Mouse (Mus musculus): ENCODE data around the gene Trir. TPM values are rescaled to one million over a fixed set of nuclear protein-coding genes. Genes with fewer than 3 reads are reported as not detected.

The Trir gene
- polyA plus RNA-seq, 1 experiment from 2014 or later = 50.0 TPM

DNA sequence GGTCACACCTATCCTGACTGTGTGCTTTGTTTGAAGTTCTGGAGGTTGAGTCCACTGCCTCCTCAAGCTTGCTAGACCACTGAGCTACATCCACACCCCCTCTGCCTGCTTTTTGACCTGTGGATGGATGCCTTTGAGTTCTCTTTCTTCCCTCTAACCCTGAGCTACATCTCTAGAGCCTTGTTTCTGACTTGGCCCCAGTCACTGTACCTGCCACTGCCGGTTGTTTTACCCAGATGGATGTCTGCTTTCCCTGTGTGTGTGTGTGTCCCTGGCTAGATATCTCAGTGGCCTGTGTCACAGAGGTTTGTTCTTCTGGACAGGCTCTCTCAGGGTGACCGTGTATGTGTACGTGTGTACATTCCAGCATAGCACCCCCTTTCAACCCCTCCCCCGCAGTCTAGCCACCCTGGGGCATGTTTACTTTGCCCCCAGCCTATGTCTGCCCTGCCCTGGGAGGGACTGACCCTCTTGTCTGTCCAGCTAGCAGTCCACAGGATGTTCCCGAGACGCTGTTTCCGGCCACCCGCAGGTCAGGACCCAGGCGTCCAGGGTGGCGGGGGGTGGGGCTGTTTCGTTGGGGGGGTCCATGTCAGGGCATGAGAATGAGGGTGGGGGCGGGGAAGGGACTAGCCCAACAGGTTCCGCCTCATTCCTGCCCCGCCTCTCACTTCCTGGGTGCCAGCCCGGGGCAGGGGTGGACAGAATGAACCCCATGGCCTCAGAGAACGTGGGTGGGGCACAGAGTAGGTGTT lies 42.2 kb upstream of the Trir start:
- 21% methylated on average over 16 of the region's 16 CpGs for WGBS (ENCODE audit: insufficient replicate concordance)
- Histone ChIP-seq H3K4me1 (ENCODE audit: control insufficient read depth, low read depth, low read length) (peaks cover 80% of the 10 kb centered on the region), H3K4me2 (ENCODE audit: low read depth, low read length) (peak overlapping the region; percentile 99), H3K9ac (ENCODE audit: low read depth, low read length) (peak overlapping the region; percentile 66; the same call in 1 of the 2 replicates), H3K27me3 (ENCODE audit: control insufficient read depth, insufficient read depth, low read depth, low read length) (no peaks in the 10 kb centered on the region), H3K9me3 (replicated peaks; ENCODE audit: control insufficient read depth, low read length) (no peaks in the 10 kb centered on the region), H3K4me3 (ENCODE audit: low read depth, low read length) (peak overlapping the region; percentile 64; the same call in 1 of the 2 replicates), H3K27ac (ENCODE audit: low read length) (peak overlapping the region; percentile 86), H3K36me3 (ENCODE audit: control insufficient read depth, insufficient read depth) (no peaks in the 10 kb centered on the region)
- ATAC-seq (ENCODE audit: low read depth) = peak; percentile 57

DNA sequence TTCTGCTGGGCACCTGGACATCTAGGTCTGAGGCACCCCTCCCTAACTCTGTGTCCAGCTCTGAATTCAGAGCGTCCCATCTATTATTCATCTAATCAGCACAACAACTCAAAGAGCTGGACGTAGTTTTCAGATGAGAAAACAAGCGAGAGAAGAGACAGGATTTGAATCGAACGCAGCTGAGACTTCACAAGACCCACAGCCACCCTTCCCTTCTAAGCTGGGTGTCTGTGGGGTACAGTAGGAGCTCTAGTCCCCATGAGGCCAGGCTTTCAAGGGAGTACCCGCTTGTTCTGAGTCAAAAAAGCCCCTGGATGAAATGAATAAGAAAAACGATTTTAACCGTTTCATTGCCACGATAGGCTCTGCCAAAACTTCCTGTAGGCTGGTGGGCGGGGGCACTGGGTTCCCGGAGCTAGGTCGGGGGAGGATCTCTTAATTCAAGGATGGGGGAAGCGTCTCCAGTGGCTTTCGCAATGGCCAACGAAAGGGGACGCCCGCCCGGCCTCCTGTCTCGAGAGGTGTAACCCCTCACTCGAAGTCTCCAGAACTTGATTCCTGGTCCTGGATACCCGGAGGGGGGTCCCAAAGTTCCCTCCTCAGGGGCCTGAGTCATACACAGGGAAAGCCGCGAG lies 41.5 kb upstream of the Trir start:
- peaks cover 73% of the 10 kb centered on the region for H3K4me1 ChIP-seq (ENCODE audit: control insufficient read depth, low read depth, low read length)

DNA sequence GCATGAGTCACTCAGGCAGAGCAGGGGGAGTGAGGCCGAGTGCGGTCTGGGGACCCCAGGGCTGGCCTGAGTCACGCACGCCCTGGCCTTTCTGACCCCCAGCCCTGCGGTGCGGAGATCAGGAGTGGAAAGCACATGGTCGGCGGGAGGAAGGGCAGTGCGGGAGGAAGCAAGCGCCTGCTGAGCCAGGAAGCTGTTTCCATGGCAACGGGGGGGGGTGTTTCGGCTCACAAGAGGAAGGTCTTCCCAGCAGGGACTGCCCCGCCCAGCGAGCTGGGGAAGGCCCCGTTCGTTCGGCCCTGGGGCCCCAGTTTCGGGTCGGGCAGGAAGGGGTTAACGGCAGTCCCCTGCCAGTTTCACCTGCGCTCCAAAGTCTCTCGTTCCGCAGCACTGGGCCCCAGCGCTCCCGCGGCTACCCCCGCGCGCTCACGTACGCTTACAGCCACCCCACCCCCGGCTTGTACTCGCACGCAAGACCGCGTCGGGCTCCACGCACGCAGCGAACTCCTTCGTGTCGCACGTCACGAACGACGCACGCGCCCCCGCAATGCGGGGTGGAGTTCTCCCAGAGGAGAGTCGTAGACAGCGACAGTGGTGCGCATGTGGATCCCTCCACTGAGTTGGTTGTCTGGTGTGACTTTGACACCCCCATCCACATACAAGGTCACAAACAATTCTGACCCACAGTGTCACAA lies 40.8 kb upstream of the Trir start:
- peak; percentile 20 for ATAC-seq (ENCODE audit: low read depth)
- Histone ChIP-seq H3K9ac (ENCODE audit: low read depth, low read length) (peak overlapping the region; percentile 66), H3K27me3 (ENCODE audit: control insufficient read depth, insufficient read depth, low read depth, low read length) (no peaks in the 10 kb centered on the region), H3K4me1 (ENCODE audit: control insufficient read depth, low read depth, low read length) (peaks cover 71% of the 10 kb centered on the region), H3K4me2 (ENCODE audit: low read depth, low read length) (peak overlapping the region; percentile 99), H3K9me3 (replicated peaks; ENCODE audit: control insufficient read depth, low read length) (no peaks in the 10 kb centered on the region), H3K27ac (ENCODE audit: low read length) (peak overlapping the region; percentile 86), H3K36me3 (ENCODE audit: control insufficient read depth, insufficient read depth) (no peaks in the 10 kb centered on the region), H3K4me3 (ENCODE audit: low read depth, low read length) (peak overlapping the region; percentile 64)
- WGBS (ENCODE audit: insufficient replicate concordance) = under 1% methylated on average over 53 of the region's 53 CpGs

More for the DNA sequence above, 41.5 kb upstream of the Trir start:
- peak overlapping the region; percentile 86 for H3K27ac ChIP-seq (ENCODE audit: low read length)
- peak overlapping the region; percentile 99 for H3K4me2 ChIP-seq (ENCODE audit: low read depth, low read length)
- H3K9me3 ChIP-seq (replicated peaks; ENCODE audit: control insufficient read depth, low read length) = no peaks in the 10 kb centered on the region
- no peak for ATAC-seq (ENCODE audit: low read depth)
- H3K27me3 ChIP-seq (ENCODE audit: control insufficient read depth, insufficient read depth, low read depth, low read length) = no peaks in the 10 kb centered on the region
- H3K9ac ChIP-seq (ENCODE audit: low read depth, low read length) = peak overlapping the region; percentile 66
- under 1% methylated on average over 23 of the region's 23 CpGs for whole genome bisulfite sequencing (ENCODE audit: insufficient replicate concordance)
- no peaks in the 10 kb centered on the region for H3K36me3 ChIP-seq (ENCODE audit: control insufficient read depth, insufficient read depth)
- peak overlapping the region; percentile 64 for H3K4me3 ChIP-seq (ENCODE audit: low read depth, low read length)

DNA sequence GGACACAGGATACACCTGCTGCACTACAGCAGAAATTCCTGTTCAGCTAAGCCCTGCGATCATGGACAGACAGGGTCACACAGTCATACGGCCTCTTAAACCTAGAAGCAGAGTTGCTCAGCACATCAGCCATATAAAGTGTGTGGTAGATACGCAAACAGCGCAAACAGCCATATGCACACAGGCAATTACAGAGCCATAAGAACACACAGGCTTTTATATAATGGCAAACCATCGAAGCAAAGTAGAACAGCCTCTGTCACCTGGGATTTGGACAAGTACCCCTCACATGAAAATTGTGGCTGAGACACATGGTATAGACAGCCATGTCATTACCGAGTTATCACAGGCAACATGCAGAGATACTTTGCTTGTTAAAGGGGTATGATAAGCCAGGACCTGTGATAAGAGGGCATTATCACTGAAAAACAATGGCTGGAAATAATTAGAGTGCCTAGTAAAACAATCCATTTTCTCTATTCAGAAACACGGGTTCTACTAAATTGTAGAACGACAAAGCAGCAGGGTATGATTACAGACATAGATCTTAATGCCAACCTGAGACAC lies 40.2 kb upstream of the Trir start:
- no peak for ATAC-seq (ENCODE audit: low read depth)
- peak overlapping the region; percentile 64 for H3K4me3 ChIP-seq (ENCODE audit: low read depth, low read length)
- peak overlapping the region; percentile 66; the same call in 1 of the 2 replicates for H3K9ac ChIP-seq (ENCODE audit: low read depth, low read length)
- H3K4me2 ChIP-seq (ENCODE audit: low read depth, low read length) = peak overlapping the region; percentile 99
- peaks cover 69% of the 10 kb centered on the region for H3K4me1 ChIP-seq (ENCODE audit: control insufficient read depth, low read depth, low read length)
- H3K27ac ChIP-seq (ENCODE audit: low read length) = peak overlapping the region; percentile 86
- H3K9me3 ChIP-seq (replicated peaks; ENCODE audit: control insufficient read depth, low read length) = no peaks in the 10 kb centered on the region
- 17% methylated on average over 8 of the region's 8 CpGs for WGBS (ENCODE audit: insufficient replicate concordance)
- H3K27me3 ChIP-seq (ENCODE audit: control insufficient read depth, insufficient read depth, low read depth, low read length) = no peaks in the 10 kb centered on the region
- no peaks in the 10 kb centered on the region for H3K36me3 ChIP-seq (ENCODE audit: control insufficient read depth, insufficient read depth)

DNA sequence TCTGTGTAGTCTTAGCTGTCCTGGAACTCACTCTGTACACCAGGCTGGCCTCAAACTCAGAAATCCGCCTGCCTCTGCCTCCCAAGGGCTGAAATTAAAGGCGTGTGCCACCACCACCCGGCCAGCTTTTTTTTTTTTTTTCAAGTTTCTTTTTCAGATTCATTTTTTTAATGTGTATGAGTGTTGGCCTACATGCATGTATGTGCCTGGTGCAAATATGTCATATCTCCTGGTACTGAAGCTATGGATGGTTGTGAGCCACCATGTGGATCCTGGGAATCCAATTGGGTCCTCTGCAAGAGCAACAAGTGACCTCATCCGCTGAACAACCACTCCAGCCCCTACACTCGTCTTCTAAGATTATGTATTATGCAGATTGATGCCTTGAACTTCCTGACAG lies 39.2 kb upstream of the Trir start:
- ATAC-seq (ENCODE audit: low read depth) = no peak
- no peak overlapping the region for H3K4me2 ChIP-seq (ENCODE audit: low read depth, low read length)
- H3K9ac ChIP-seq (ENCODE audit: low read depth, low read length) = no peak overlapping the region
- WGBS (ENCODE audit: insufficient replicate concordance) = 66% methylated on average over 5 of the region's 5 CpGs
- no peaks in the 10 kb centered on the region for H3K36me3 ChIP-seq (ENCODE audit: control insufficient read depth, insufficient read depth)
- no peaks in the 10 kb centered on the region for H3K9me3 ChIP-seq (replicated peaks; ENCODE audit: control insufficient read depth, low read length)
- H3K27ac ChIP-seq (ENCODE audit: low read length) = no peak overlapping the region
- peaks cover 60% of the 10 kb centered on the region for H3K4me1 ChIP-seq (ENCODE audit: control insufficient read depth, low read depth, low read length)
- no peak overlapping the region for H3K4me3 ChIP-seq (ENCODE audit: low read depth, low read length)
- no peaks in the 10 kb centered on the region for H3K27me3 ChIP-seq (ENCODE audit: control insufficient read depth, insufficient read depth, low read depth, low read length)

DNA sequence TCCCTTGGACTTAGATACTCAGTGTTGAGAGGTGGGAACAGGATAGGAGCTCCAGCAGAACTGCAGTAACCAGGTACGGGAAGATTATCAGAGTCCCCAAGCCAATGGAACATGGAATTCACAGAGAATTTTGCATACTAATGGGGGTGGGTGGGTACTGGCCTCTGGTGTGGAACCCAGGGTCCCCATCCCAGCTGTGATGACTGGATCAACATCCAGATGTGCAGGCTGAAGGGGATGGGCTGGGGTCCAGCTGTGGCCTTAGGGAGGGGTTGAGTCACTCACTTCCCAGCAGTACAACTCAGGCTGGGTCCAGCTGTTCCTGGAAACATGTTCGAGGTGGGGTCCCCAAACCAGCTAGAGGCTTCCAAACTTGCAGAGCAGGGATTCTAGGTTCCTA lies 38.7 kb upstream of the Trir start:
- peaks cover 57% of the 10 kb centered on the region for H3K4me1 ChIP-seq (ENCODE audit: control insufficient read depth, low read depth, low read length)
- 90% methylated on average over 2 of the region's 2 CpGs for WGBS (ENCODE audit: insufficient replicate concordance)
- H3K36me3 ChIP-seq (ENCODE audit: control insufficient read depth, insufficient read depth) = no peaks in the 10 kb centered on the region
- H3K4me2 ChIP-seq (ENCODE audit: low read depth, low read length) = no peak overlapping the region
- no peaks in the 10 kb centered on the region for H3K27me3 ChIP-seq (ENCODE audit: control insufficient read depth, insufficient read depth, low read depth, low read length)
- no peak for ATAC-seq (ENCODE audit: low read depth)
- no peak overlapping the region for H3K4me3 ChIP-seq (ENCODE audit: low read depth, low read length)
- no peak overlapping the region for H3K9ac ChIP-seq (ENCODE audit: low read depth, low read length)
- H3K27ac ChIP-seq (ENCODE audit: low read length) = no peak overlapping the region
- no peaks in the 10 kb centered on the region for H3K9me3 ChIP-seq (replicated peaks; ENCODE audit: control insufficient read depth, low read length)

DNA sequence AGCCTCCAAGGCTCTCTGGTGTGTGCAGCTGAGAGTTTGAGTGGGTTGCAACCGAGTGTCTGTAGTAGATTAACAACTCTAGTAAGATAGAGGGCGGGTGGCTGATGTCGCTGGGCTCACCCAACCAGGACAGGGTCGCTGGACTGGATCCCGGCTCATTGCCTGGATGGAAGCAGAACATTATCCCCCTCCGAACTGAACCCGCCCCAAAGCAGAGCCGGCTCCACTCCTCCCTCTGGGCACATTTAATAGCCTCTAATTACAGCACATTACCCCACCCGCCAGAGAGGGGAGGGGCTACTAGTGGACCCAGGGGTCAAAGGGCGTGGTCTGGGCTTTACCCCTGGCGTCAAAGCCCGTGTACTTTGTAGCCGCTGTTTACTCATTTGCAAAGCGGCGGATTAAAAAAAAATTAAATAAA lies 37.3 kb upstream of the Trir start:
- Histone ChIP-seq H3K27ac (ENCODE audit: low read length) (peak overlapping the region; percentile 81), H3K9me3 (replicated peaks; ENCODE audit: control insufficient read depth, low read length) (no peaks in the 10 kb centered on the region), H3K36me3 (ENCODE audit: control insufficient read depth, insufficient read depth) (no peaks in the 10 kb centered on the region), H3K4me3 (ENCODE audit: low read depth, low read length) (peak overlapping the region; percentile 71), H3K9ac (ENCODE audit: low read depth, low read length) (peak overlapping the region; percentile 81), H3K27me3 (ENCODE audit: control insufficient read depth, insufficient read depth, low read depth, low read length) (no peaks in the 10 kb centered on the region), H3K4me2 (ENCODE audit: low read depth, low read length) (peak overlapping the region; percentile 96), H3K4me1 (ENCODE audit: control insufficient read depth, low read depth, low read length) (peaks cover 43% of the 10 kb centered on the region)
- no peak for ATAC-seq (ENCODE audit: low read depth)
- WGBS (ENCODE audit: insufficient replicate concordance) = 9% methylated on average over 15 of the region's 15 CpGs

DNA sequence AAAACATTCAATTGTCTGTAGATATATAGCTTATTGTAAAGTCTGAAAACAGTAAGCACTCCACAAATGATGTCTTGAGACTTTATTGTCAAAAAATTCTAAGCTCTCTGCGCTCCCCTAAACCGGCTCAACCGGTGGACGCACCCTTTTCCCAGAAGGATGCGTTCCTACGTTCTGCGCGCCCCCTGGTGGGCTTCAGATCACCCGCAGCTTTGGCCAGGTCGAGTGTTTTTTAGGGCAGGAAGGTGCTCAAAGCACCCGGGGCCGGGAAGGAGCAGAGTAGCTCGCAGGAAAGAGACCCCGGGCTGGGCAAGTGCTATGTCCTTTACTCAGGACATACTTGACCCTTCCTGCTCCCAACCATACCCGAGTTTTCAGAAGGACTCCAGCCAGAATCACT lies 36.8 kb upstream of the Trir start:
- no peaks in the 10 kb centered on the region for H3K36me3 ChIP-seq (ENCODE audit: control insufficient read depth, insufficient read depth)
- peaks cover 38% of the 10 kb centered on the region for H3K4me1 ChIP-seq (ENCODE audit: control insufficient read depth, low read depth, low read length)
- 0% methylated on average over 15 of the region's 15 CpGs for WGBS (ENCODE audit: insufficient replicate concordance)
- peak overlapping the region; percentile 81 for H3K27ac ChIP-seq (ENCODE audit: low read length)
- H3K27me3 ChIP-seq (ENCODE audit: control insufficient read depth, insufficient read depth, low read depth, low read length) = no peaks in the 10 kb centered on the region
- H3K4me3 ChIP-seq (ENCODE audit: low read depth, low read length) = peak overlapping the region; percentile 71
- peak overlapping the region; percentile 81 for H3K9ac ChIP-seq (ENCODE audit: low read depth, low read length)
- peak overlapping the region; percentile 96 for H3K4me2 ChIP-seq (ENCODE audit: low read depth, low read length)
- no peaks in the 10 kb centered on the region for H3K9me3 ChIP-seq (replicated peaks; ENCODE audit: control insufficient read depth, low read length)
- peak; percentile 67 for ATAC-seq (ENCODE audit: low read depth)

All from liver, embryonic 16.5 days (tissue).